Mouse (Mus musculus) hindbrain, embryonic 11.5 days (tissue): ENCODE measurements around the gene Pafah1b1. TPM values are rescaled to one million over a fixed set of nuclear protein-coding genes. Genes with fewer than 3 reads are reported as not detected.

Experiments
- ATAC-seq: fragments of 200-750 bp; cut with Nextera tagmentation; 2 replicates; pipeline ENCODE4 v1.8.0; 2017; ENCODE audit warnings: mild to moderate bottlenecking, moderate TSS enrichment, moderate library complexity; ENCODE audit not compliant: low FRiP score
- DNase-seq: peaks from one replicate; pipeline ENCODE4 v3.0.0-alpha.2; 2015; ENCODE audit warnings: low spot score
- H3K27ac ChIP-seq: fragments of 300-500 bp; sonication (generic); 2 replicates; pipeline ENCODE4 v1.5.1; 2014; ENCODE audit warnings: mild to moderate bottlenecking, low read depth, low read length
- H3K27me3 ChIP-seq: fragments of 300-500 bp; sonication (generic); 2 replicates; pipeline ENCODE4 v1.6.1; 2014; ENCODE audit warnings: mild to moderate bottlenecking, low read length, moderate library complexity, mixed read lengths; ENCODE audit not compliant: control insufficient read depth, insufficient read depth
- H3K36me3 ChIP-seq: fragments of 300-500 bp; sonication (generic); 2 replicates; pipeline ENCODE4 v1.6.1; 2014; ENCODE audit warnings: mild to moderate bottlenecking, low read length, moderate library complexity, mixed read lengths; ENCODE audit not compliant: control insufficient read depth, insufficient read depth
- H3K4me1 ChIP-seq: fragments of 300-500 bp; sonication (generic); replicated peaks from 2 replicates; pipeline ENCODE4 v1.6.1; 2014; ENCODE audit warnings: low read length, mixed read lengths; ENCODE audit not compliant: control insufficient read depth, insufficient read depth
- H3K4me2 ChIP-seq: fragments of 300-500 bp; sonication (generic); replicated peaks from 2 replicates; pipeline ENCODE4 v1.6.1; 2014; ENCODE audit warnings: mild to moderate bottlenecking, low read depth, low read length
- H3K4me3 ChIP-seq: fragments of 300-500 bp; sonication (generic); 2 replicates; pipeline ENCODE4 v1.5.1; 2014; ENCODE audit warnings: low read depth, low read length
- H3K9ac ChIP-seq: fragments of 300-500 bp; sonication (generic); 2 replicates; pipeline ENCODE4 v1.6.1; 2014; ENCODE audit warnings: low read depth, low read length
- H3K9me3 ChIP-seq: fragments of 300-500 bp; sonication (generic); 2 replicates; pipeline ENCODE4 v1.6.1; 2016; ENCODE audit warnings: low read length; ENCODE audit not compliant: control insufficient read depth
- WGBS: fragments of 180-500 bp; shearing (Covaris S2); extraction: QIAGEN DNeasy Blood & Tissue Kit; methylation state at CpG from one replicate; pipeline ENCODE4 v1.1.7; 2014; 5-methylcytosine and 5-hydroxymethylcytosine counted together
- polyA plus RNA-seq: library from polyadenylated mRNA; unstranded; fragments of >200 nt; fragmentation: Nextera tagmentation; extraction: Ambion mirVana; gene quantifications from 2 replicates; pipeline ENCODE4 v1.2.1, GENCODE M21; 2014

The Pafah1b1 gene
- polyA plus RNA-seq, 1 experiment from 2014 or later: 118 TPM

DNA sequence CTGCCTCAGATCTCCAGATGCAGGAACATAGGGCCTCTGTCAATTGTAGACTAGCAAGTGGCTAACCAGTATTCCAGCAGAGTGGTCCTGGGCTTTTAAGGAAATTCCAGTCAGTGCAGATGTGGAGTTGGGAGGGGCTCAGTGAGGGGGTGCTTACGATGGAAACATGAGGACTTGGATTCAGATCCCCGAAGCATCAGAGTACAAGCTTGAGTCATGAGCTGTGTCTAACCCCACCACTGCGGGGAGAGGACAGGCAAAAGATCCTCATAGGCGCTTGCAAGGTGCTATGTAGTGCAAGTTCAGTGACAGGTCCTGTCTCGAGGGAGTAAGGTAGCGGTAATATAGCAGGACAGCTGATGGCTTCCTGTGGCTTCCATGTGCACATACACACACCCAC lies 62.2 kb downstream of the Pafah1b1 start:
- Histone ChIP-seq H3K4me3 (no peak overlapping the region), H3K27ac (no peak overlapping the region), H3K9me3 (no peaks in the 10 kb centered on the region), H3K4me1 (no peaks in the 10 kb centered on the region), H3K36me3 (peaks cover 35% of the 10 kb centered on the region), H3K4me2 (no peak overlapping the region), H3K27me3 (no peaks in the 10 kb centered on the region), H3K9ac (no peak overlapping the region)
- ATAC-seq: no peak
- 93% methylated on average over 6 of the region's 6 CpGs for WGBS
- DNase-seq: no peak

DNA sequence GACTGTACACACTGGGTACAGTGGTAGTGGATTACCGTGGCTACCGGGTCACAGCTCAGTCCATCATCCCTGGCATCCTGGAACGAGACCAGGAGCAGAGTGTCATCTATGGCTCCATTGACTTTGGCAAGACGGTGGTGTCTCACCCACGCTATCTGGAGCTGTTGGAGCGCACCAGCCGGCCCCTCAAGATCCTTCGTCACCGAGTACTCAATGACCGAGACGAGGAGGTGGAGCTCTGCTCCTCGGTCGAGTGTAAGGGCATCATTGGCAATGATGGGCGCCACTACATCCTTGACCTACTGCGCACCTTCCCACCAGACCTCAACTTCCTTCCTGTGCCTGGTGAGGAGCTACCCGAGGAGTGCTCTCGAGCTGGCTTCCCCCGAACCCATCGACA lies 62.8 kb downstream of the Pafah1b1 start:
- no peak overlapping the region for H3K4me3 ChIP-seq
- H3K36me3 ChIP-seq: peaks cover 35% of the 10 kb centered on the region
- H3K27me3 ChIP-seq: no peaks in the 10 kb centered on the region
- H3K4me1 ChIP-seq: no peaks in the 10 kb centered on the region
- H3K27ac ChIP-seq: no peak overlapping the region
- H3K4me2 ChIP-seq: no peak overlapping the region
- DNase-seq (no peak), ATAC-seq (no peak)
- H3K9me3 ChIP-seq: no peaks in the 10 kb centered on the region
- H3K9ac ChIP-seq: no peak overlapping the region
- WGBS: 96% methylated on average over 19 of the region's 19 CpGs

DNA sequence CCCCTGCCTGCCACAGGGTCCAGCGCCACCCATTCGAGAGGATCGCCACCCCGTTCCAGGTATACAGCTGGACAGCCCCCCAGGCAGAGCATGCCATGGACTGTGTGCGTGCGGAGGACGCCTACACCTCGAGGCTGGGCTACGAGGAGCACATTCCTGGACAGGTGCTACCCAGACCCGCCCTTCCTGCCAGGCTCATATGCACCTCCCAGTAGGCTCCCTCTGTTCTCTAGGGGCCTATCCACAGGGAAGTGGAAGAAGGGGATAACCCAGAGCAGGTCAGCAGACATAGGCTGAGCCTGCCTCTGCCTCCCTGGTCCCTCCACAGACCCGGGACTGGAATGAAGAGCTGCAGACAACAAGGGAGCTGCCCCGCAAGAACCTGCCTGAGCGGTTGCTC lies 64.1 kb downstream of the Pafah1b1 start:
- Histone ChIP-seq H3K4me3 (no peak overlapping the region), H3K4me1 (no peaks in the 10 kb centered on the region), H3K9me3 (no peaks in the 10 kb centered on the region), H3K9ac (no peak overlapping the region), H3K27me3 (no peaks in the 10 kb centered on the region), H3K4me2 (no peak overlapping the region), H3K27ac (no peak overlapping the region), H3K36me3 (peaks cover 30% of the 10 kb centered on the region)
- 97% methylated on average over 13 of the region's 13 CpGs for WGBS
- ATAC-seq: no peak
- DNase-seq: no peak

DNA sequence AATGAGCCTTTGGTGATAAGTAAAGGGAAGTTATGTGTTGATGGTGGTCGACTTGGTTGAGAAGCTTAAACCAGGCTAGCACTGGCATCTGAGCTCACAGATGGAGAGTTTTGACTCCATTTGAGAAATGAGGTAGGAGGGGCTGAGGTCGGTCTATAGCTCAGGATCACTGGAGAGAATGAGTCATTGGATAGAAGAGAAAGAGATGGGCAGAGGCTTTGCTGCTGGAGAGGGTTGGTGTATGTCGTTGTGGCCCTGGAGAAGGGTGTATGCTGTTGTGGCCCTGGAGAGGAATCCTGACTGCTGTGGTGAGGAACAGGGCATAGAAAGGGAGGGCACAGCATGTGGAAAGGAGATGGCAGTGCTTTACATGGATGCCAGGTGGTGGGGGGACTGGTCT lies 68.5 kb downstream of the Pafah1b1 start:
- H3K27ac ChIP-seq: no peak overlapping the region
- H3K9ac ChIP-seq: no peak overlapping the region
- ATAC-seq (no peak), DNase-seq (no peak)
- H3K4me1 ChIP-seq: peaks cover 6% of the 10 kb centered on the region; the same call in 1 of the 2 replicates
- no peak overlapping the region for H3K4me2 ChIP-seq
- H3K36me3 ChIP-seq: peaks cover 16% of the 10 kb centered on the region
- H3K27me3 ChIP-seq: no peaks in the 10 kb centered on the region
- WGBS: 87% methylated on average over 3 of the region's 3 CpGs
- no peaks in the 10 kb centered on the region for H3K9me3 ChIP-seq
- no peak overlapping the region for H3K4me3 ChIP-seq

DNA sequence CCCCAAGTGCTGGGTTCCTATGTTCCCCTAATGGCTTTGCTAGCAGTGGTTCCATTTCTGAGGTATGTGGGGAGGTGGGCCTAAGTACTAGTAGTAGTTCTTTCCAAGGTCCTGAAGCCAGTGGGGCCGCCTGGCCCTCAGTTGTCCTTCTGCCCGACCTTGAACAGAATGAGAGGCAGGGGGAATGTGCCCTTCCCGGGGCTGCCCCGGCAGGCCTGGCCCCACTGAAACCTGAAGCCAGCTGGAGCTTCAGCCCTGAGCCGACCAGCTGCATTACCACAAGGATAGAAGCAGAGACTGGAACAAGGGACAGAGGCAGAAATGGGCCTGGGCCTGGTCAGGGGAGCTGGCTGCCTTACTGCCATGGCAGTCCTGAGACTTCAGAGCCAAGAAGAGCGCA lies 71.1 kb downstream of the Pafah1b1 start:
- 51% methylated on average over 6 of the region's 6 CpGs for WGBS
- no peak overlapping the region for H3K4me2 ChIP-seq
- H3K36me3 ChIP-seq: peaks cover 2% of the 10 kb centered on the region; the same call in 1 of the 2 replicates
- no peaks in the 10 kb centered on the region for H3K27me3 ChIP-seq
- H3K9ac ChIP-seq: no peak overlapping the region
- DNase-seq (no peak), ATAC-seq (no peak)
- no peak overlapping the region for H3K4me3 ChIP-seq
- H3K27ac ChIP-seq: no peak overlapping the region
- H3K9me3 ChIP-seq: no peaks in the 10 kb centered on the region
- H3K4me1 ChIP-seq: peaks cover 13% of the 10 kb centered on the region; the same call in 1 of the 2 replicates

DNA sequence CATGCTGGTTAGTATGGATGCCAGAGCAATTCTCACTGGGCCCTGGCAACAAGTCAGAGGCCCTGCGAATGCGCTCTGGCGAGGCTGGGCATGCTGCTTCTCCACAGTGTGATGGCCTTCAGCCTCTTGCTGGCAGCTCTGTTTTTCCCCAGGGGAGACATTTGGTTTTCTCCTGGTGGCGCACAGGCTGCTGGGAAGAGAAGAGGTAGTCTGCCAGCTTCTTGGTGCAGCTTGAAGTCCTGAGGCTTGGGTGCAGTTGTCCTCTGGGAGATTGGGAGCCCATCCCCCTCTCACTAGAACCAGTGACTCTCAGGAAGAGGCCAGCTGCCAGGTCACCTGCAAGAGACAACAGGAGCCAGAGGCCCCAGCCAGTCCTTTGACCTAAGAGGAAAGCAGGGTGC lies 71.7 kb downstream of the Pafah1b1 start:
- H3K9me3 ChIP-seq: no peaks in the 10 kb centered on the region
- no peak overlapping the region for H3K9ac ChIP-seq
- 67% methylated on average over 4 of the region's 4 CpGs for WGBS
- H3K4me2 ChIP-seq: no peak overlapping the region
- no peak overlapping the region for H3K27ac ChIP-seq
- ATAC-seq (no peak), DNase-seq (no peak)
- H3K36me3 ChIP-seq: no peaks in the 10 kb centered on the region
- H3K27me3 ChIP-seq: no peaks in the 10 kb centered on the region
- peaks cover 13% of the 10 kb centered on the region; the same call in 1 of the 2 replicates for H3K4me1 ChIP-seq
- no peak overlapping the region for H3K4me3 ChIP-seq

DNA sequence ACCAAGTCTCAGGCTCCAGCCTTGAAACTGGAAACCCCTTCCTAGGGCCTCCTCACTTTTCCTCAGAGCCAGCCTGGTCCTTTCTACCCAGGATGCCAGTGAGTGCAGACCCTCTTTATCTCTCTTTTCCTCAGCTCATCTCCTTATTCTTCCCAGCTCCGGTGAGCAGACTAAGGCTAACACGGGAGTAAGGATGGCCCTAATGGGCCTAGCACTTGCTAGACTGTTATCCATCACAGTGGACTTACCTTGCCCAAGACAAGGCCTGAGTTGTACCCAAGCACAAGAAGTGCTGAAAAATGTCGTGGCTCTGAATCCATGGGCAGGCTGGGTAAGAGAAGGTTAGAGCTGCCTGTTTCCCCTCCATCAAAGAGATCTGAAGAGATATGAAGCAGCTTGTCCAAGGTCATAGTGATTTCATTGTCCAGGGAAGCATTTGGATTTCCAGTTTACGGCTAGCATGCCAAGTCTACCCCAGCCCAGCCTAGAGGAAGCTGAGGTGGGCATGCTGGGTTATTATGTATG lies 73.8 kb downstream of the Pafah1b1 start:
- Histone ChIP-seq H3K4me1 (peaks cover 13% of the 10 kb centered on the region; the same call in 1 of the 2 replicates), H3K4me2 (peak overlapping the region; percentile 94), H3K9me3 (no peaks in the 10 kb centered on the region), H3K4me3 (peak overlapping the region; percentile 95), H3K27ac (no peak overlapping the region), H3K27me3 (no peaks in the 10 kb centered on the region), H3K36me3 (no peaks in the 10 kb centered on the region), H3K9ac (no peak overlapping the region)
- DNase-seq: no peak
- WGBS: 71% methylated on average over 4 of the region's 4 CpGs
- no peak for ATAC-seq

DNA sequence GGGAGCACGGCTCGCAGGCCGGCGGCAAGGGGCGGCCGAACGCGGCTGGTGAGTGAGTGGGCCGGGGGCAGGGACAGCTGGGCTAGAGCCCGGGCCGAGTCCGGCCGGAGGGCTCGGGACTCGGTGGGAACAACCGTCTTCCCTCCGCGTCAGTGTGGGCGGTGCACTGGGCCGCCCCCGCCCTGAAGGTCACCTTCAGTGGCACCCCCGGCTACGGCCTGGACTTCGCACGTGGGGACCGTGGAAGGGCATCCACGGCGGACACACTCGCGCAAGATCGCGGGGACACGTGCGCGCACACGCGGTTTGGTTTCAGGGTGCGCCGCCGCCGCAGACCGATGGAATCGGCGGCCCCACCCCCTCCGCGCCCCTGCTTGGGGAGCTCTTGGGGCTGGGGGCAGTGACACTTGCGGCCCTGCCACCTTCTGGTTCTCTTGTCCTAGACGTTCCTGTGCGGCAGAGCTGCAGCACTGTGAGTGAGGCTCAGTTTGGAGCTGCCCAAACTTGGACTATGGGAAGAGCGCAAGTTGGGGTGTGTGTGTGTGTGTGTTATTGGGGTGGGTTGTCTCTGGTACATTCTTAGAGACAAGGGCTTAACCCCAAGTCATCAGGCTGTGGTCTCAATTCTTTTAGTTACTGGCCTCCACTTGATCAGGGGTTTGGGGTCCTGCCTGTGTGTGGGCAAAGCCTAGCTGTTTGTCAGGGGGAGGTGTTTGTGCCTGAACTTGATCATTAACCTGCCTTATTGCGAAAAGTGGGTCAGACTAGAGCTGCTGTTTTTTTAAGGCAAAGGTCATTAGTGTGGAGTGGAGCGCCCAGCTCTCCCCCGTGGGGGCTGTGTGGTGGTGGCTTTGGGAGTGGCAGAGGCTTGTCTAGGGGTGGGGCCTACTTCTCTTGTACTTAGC lies 74.6 kb downstream of the Pafah1b1 start:
- ATAC-seq: peak; percentile 77
- H3K4me3 ChIP-seq: peak overlapping the region; percentile 95
- H3K27me3 ChIP-seq: no peaks in the 10 kb centered on the region
- DNase-seq: peak; percentile 42
- peak overlapping the region; percentile 94 for H3K4me2 ChIP-seq
- H3K4me1 ChIP-seq: peaks cover 13% of the 10 kb centered on the region; the same call in 1 of the 2 replicates
- H3K9ac ChIP-seq: peak overlapping the region; percentile 84
- 2% methylated on average over 50 of the region's 53 CpGs for WGBS
- H3K36me3 ChIP-seq: no peaks in the 10 kb centered on the region
- H3K9me3 ChIP-seq: no peaks in the 10 kb centered on the region
- H3K27ac ChIP-seq: peak overlapping the region; percentile 76
